Mouse (Mus musculus) layer of hippocampus, adult 2 months (tissue): ENCODE measurements around the gene Sp2. TPM values are rescaled to one million over a fixed set of nuclear protein-coding genes. Genes with fewer than 3 reads are reported as not detected.
A peak's percentile ranks its signal among the peaks of the same experiment; 100 is the strongest.

Experiments
- DNase-seq, 2 experiments: peaks; one replicate each; pipeline ENCODE4 v3.0.0; 2022; ENCODE audit warnings: low spot score in 2 of 2
- H3K27ac ChIP-seq: fragments of 200-600 bp; 2 replicates; pipeline ENCODE4 v1.8.1; 2022
- H3K4me3 ChIP-seq: fragments of 200-600 bp; 2 replicates; pipeline ENCODE4 v1.8.1; 2022; ENCODE audit warnings: mild to moderate bottlenecking
- CTCF ChIP-seq: fragments of 200-600 bp; conservative IDR thresholded peaks from 2 replicates; pipeline ENCODE4 v1.8.1; 2022; ENCODE audit warnings: antibody characterized with exemption, mild to moderate bottlenecking, moderate library complexity
- total RNA-seq, 2 experiments: library from RNA; stranded (reverse); gene quantifications; 2 replicates each; pipeline ENCODE4 v1.2.3; 2021

Gene Sp2
- total RNA-seq, 2 experiments from 2014 or later, result 15.9 to 17.2 TPM

- TF ChIP-seq CTCF, result no peak
- no peak for DNase-seq
- H3K27ac ChIP-seq, result no peak overlapping the region
- H3K4me3 ChIP-seq, result no peak overlapping the region
These were observed 56.2 kb downstream of the Sp2 start for GRCm38 (mm10) chr11:96926587-96926986.

- no peak for DNase-seq
- no peak for TF ChIP-seq CTCF
- Histone ChIP-seq H3K27ac (no peak overlapping the region), H3K4me3 (no peak overlapping the region)
These were observed 57.1 kb downstream of the Sp2 start for GRCm38 (mm10) chr11:96925469-96926148.

- H3K27ac ChIP-seq, result no peak overlapping the region
- TF ChIP-seq CTCF, result no peak
These were observed 57.9 kb downstream of the Sp2 start for GRCm38 (mm10) chr11:96924861-96925260.

GRCm38 (mm10) chr11:96919003-96919402 is 63.8 kb downstream of the Sp2 start:
- H3K4me3 ChIP-seq, result no peak overlapping the region
- TF ChIP-seq CTCF, result no peak
- no peak overlapping the region for H3K27ac ChIP-seq
- no peak for DNase-seq

More at GRCm38 (mm10) chr11:96924861-96925260, 57.9 kb downstream of the Sp2 start:
- H3K4me3 ChIP-seq, result no peak overlapping the region
- DNase-seq, result no peak

- no peak for DNase-seq
- H3K4me3 ChIP-seq, result no peak overlapping the region
- no peak for TF ChIP-seq CTCF
- no peak overlapping the region for H3K27ac ChIP-seq
These were observed 65.3 kb downstream of the Sp2 start for GRCm38 (mm10) chr11:96917415-96917814.

- Histone ChIP-seq H3K4me3 (peak overlapping the region; percentile 73), H3K27ac (peak overlapping the region; percentile 40)
- TF ChIP-seq CTCF, result no peak
- DNase-seq, result no peak
These were observed 65.8 kb downstream of the Sp2 start for GRCm38 (mm10) chr11:96916885-96917396.

- peak within 1 kb of the TSS; percentile 85 for H3K27ac ChIP-seq
- H3K4me3 ChIP-seq, result peak within 1 kb of the TSS; percentile 73
- peak; percentile 85 for TF ChIP-seq CTCF
- DNase-seq, result peak; percentile 99
These were observed 66.5 kb downstream of the Sp2 start, which contains the start of gene Cdk5rap3 for GRCm38 (mm10) chr11:96916044-96916884. Cdk5rap3 (minus strand) TSS chr11:96916496.

GRCm38 (mm10) chr11:96912682-96913081 is 70.1 kb downstream of the Sp2 start:
- no peak for TF ChIP-seq CTCF
- H3K4me3 ChIP-seq, result no peak overlapping the region
- no peak for DNase-seq
- no peak overlapping the region for H3K27ac ChIP-seq

- H3K27ac ChIP-seq, result no peak overlapping the region
- H3K4me3 ChIP-seq, result no peak overlapping the region
- peak; percentile 91 for TF ChIP-seq CTCF
- DNase-seq, result peak; percentile 79
These were observed 72.8 kb downstream of the Sp2 start for GRCm38 (mm10) chr11:96910003-96910402.

- Histone ChIP-seq H3K27ac (no peak overlapping the region), H3K4me3 (no peak overlapping the region)
- no peak for DNase-seq
- TF ChIP-seq CTCF, result no peak
These were observed 74.2 kb downstream of the Sp2 start for GRCm38 (mm10) chr11:96908594-96908993.

- Histone ChIP-seq H3K4me3 (no peak overlapping the region), H3K27ac (peak overlapping the region; percentile 55)
- DNase-seq, result no peak
- no peak for TF ChIP-seq CTCF
These were observed 76.2 kb downstream of the Sp2 start for GRCm38 (mm10) chr11:96906431-96907161.

Other genes starting within 250 kb of the Sp2 start
- gene Snx11, start 205.4 kb downstream of the Sp2 start, total RNA-seq, result 10 to 100 TPM; 52.5 to 56.7 TPM
- gene Cbx1, start 193.8 kb downstream of the Sp2 start, total RNA-seq, result 10 to 100 TPM; 44.6 to 47.4 TPM
- 100 to 1,000 TPM; 221 to 229 TPM for gene Nfe2l1, start 153.0 kb downstream of the Sp2 start, total RNA-seq
- 1 to 10 TPM; 5.9 to 7.0 TPM for gene Copz2, start 133.1 kb downstream of the Sp2 start, total RNA-seq
- gene Cdk5rap3, start 66.5 kb downstream of the Sp2 start, total RNA-seq, result 10 to 100 TPM; 34.5 to 41.6 TPM
- not detected for gene Prr15l, start 54.9 kb downstream of the Sp2 start, total RNA-seq
- gene Pnpo, start 39.0 kb downstream of the Sp2 start, total RNA-seq, result 10 to 100 TPM; 36.7 to 36.8 TPM
- 1 to 10 TPM in 1 of 2 experiments, under 1 TPM in 1; 0.79 to 1.2 TPM for gene Sp6, start 30.4 kb upstream of the Sp2 start, total RNA-seq
- gene Scrn2, start 47.0 kb upstream of the Sp2 start, total RNA-seq, result 1 to 10 TPM; 4.9 to 5.5 TPM
- gene Lrrc46, start 58.4 kb upstream of the Sp2 start, total RNA-seq, result 1 to 10 TPM; 1.1 to 1.2 TPM
- 10 to 100 TPM; 74.0 to 81.6 TPM for gene Mrpl10, start 58.6 kb upstream of the Sp2 start, total RNA-seq
- gene Osbpl7, start 67.7 kb upstream of the Sp2 start, total RNA-seq, result 10 to 100 TPM; 15.7 to 19.0 TPM
- under 1 TPM; 0.17 to 0.23 TPM for gene Tbx21, start 132.4 kb upstream of the Sp2 start, total RNA-seq
- 10 to 100 TPM; 91.8 to 96.9 TPM for gene Tbkbp1, start 168.5 kb upstream of the Sp2 start, total RNA-seq
- 100 to 1,000 TPM; 128 to 133 TPM for gene Kpnb1, start 204.9 kb upstream of the Sp2 start, total RNA-seq